Mouse (Mus musculus) heart, embryonic 12.5 days (tissue): ENCODE results near the gene Smyd5. TPM values are rescaled to one million over a fixed set of nuclear protein-coding genes. Genes with fewer than 3 reads are reported as not detected.
"Not testable (repeated sequence)": the region's sequence is repeated elsewhere in the genome, so short reads cannot be mapped to it uniquely, and the experiment has no call there.

Experiments used
- ATAC-seq: fragments of 200-750 bp; cut with Nextera tagmentation; 2 replicates; pipeline ENCODE4 v1.8.0; 2017; ENCODE audit warnings: moderate TSS enrichment, moderate library complexity; ENCODE audit not compliant: insufficient number of reproducible peaks, low FRiP score
- H3K27ac ChIP-seq: fragments of 300-500 bp; sonication (generic); 2 replicates; pipeline ENCODE4 v1.5.1; 2016; ENCODE audit warnings: mild to moderate bottlenecking, moderate library complexity; ENCODE audit not compliant: poor library complexity, severe bottlenecking
- H3K27me3 ChIP-seq: fragments of 300-500 bp; sonication (generic); replicated peaks from 2 replicates; pipeline ENCODE4 v1.6.1; 2016; ENCODE audit warnings: mild to moderate bottlenecking, moderate library complexity
- H3K36me3 ChIP-seq: fragments of 300-500 bp; sonication (generic); 2 replicates; pipeline ENCODE4 v1.6.1; 2016; ENCODE audit warnings: mild to moderate bottlenecking, moderate library complexity
- H3K4me1 ChIP-seq: fragments of 300-500 bp; sonication (generic); replicated peaks from 2 replicates; pipeline ENCODE4 v1.6.1; 2016; ENCODE audit warnings: mild to moderate bottlenecking
- H3K4me2 ChIP-seq: fragments of 300-500 bp; sonication (generic); 2 replicates; pipeline ENCODE4 v1.6.1; 2016; ENCODE audit warnings: mild to moderate bottlenecking, moderate library complexity
- H3K4me3 ChIP-seq: fragments of 300-500 bp; sonication (generic); 2 replicates; pipeline ENCODE4 v1.5.1; 2016; ENCODE audit warnings: mild to moderate bottlenecking
- H3K9ac ChIP-seq: fragments of 300-500 bp; sonication (generic); 2 replicates; pipeline ENCODE4 v1.6.1; 2016; ENCODE audit warnings: mild to moderate bottlenecking, moderate library complexity
- H3K9me3 ChIP-seq: fragments of 300-500 bp; sonication (generic); replicated peaks from 2 replicates; pipeline ENCODE4 v1.6.1; 2016; ENCODE audit warnings: mild to moderate bottlenecking, moderate library complexity
- WGBS: fragments of 180-500 bp; shearing (Covaris S2); methylation state at CpG from one replicate; pipeline ENCODE4 v1.1.7; 2016; 5-methylcytosine and 5-hydroxymethylcytosine counted together
- polyA plus RNA-seq: library from polyadenylated mRNA; unstranded; fragments of >200 nt; fragmentation: Nextera tagmentation; extraction: Ambion mirVana; gene quantifications from 2 replicates; pipeline ENCODE4 v1.2.1, GENCODE M21; 2016

Gene Smyd5
- polyA plus RNA-seq, 1 experiment from 2014 or later = 41.3 TPM

- H3K4me3 ChIP-seq = no peak overlapping the region
- no peak for ATAC-seq
- no peaks in the 10 kb centered on the region for H3K9me3 ChIP-seq
- H3K4me2 ChIP-seq = no peak overlapping the region
- H3K4me1 ChIP-seq = peaks cover 15% of the 10 kb centered on the region
- H3K27ac ChIP-seq = no peak overlapping the region
- H3K27me3 ChIP-seq = no peaks in the 10 kb centered on the region
- H3K36me3 ChIP-seq = peaks cover 47% of the 10 kb centered on the region
- no peak overlapping the region for H3K9ac ChIP-seq
- 81% methylated on average over 6 of the region's 6 CpGs for WGBS
Observed at GRCm38 (mm10) chr6:85447351-85447750, 15.6 kb downstream of the Smyd5 start.

- Histone ChIP-seq H3K36me3 (peaks cover 27% of the 10 kb centered on the region), H3K4me2 (peak overlapping the region; percentile 96), H3K4me3 (peak overlapping the region; percentile 80), H3K9ac (peak overlapping the region; percentile 94; the same call in 1 of the 2 replicates), H3K4me1 (peaks cover 28% of the 10 kb centered on the region)
- H3K27me3 ChIP-seq, H3K9me3 ChIP-seq, ATAC-seq, H3K27ac ChIP-seq: not testable (repeated sequence)
- 57% methylated on average over 1 of the region's 1 CpGs for WGBS
Observed at GRCm38 (mm10) chr6:85450140-85450539, 18.4 kb downstream of the Smyd5 start.

- no peaks in the 10 kb centered on the region for H3K27me3 ChIP-seq
- H3K9ac ChIP-seq = peak within 1 kb of the TSS; percentile 94
- ATAC-seq = peak; percentile 96
- 2% methylated on average over 95 of the region's 96 CpGs for WGBS
- peak within 1 kb of the TSS; percentile 80 for H3K4me3 ChIP-seq
- no peaks in the 10 kb centered on the region for H3K9me3 ChIP-seq
- peaks cover 19% of the 10 kb centered on the region for H3K36me3 ChIP-seq
- H3K27ac ChIP-seq = peak within 1 kb of the TSS; percentile 93
- peak within 1 kb of the TSS; percentile 96 for H3K4me2 ChIP-seq
- peaks cover 33% of the 10 kb centered on the region for H3K4me1 ChIP-seq
Observed at GRCm38 (mm10) chr6:85450697-85451663, 19.2 kb downstream of the Smyd5 start, which contains the start of gene Cct7. Cct7 (plus strand) TSS chr6:85451514.

- Histone ChIP-seq H3K9ac (peak within 1 kb of the TSS; percentile 94), H3K4me3 (peak within 1 kb of the TSS; percentile 80), H3K36me3 (peaks cover 13% of the 10 kb centered on the region), H3K4me1 (peaks cover 41% of the 10 kb centered on the region), H3K4me2 (peak within 1 kb of the TSS; percentile 96), H3K9me3 (no peaks in the 10 kb centered on the region), H3K27me3 (no peaks in the 10 kb centered on the region), H3K27ac (peak within 1 kb of the TSS; percentile 93)
- ATAC-seq = peak; percentile 91
- under 1% methylated on average over 54 of the region's 54 CpGs for WGBS
Observed at GRCm38 (mm10) chr6:85451664-85452410, 20.0 kb downstream of the Smyd5 start, which contains the start of gene Pradc1. Pradc1 (minus strand) TSS chr6:85451970.

- Histone ChIP-seq H3K36me3 (peaks cover 10% of the 10 kb centered on the region), H3K9ac (peak overlapping the region; percentile 94), H3K4me2 (peak overlapping the region; percentile 96), H3K4me1 (peaks cover 41% of the 10 kb centered on the region), H3K9me3 (no peaks in the 10 kb centered on the region), H3K27ac (peak overlapping the region; percentile 93), H3K4me3 (peak overlapping the region; percentile 80), H3K27me3 (no peaks in the 10 kb centered on the region)
- no peak for ATAC-seq
- 0% methylated on average over 15 of the region's 15 CpGs for WGBS
Observed at GRCm38 (mm10) chr6:85452411-85452665, 20.5 kb downstream of the Smyd5 start.

GRCm38 (mm10) chr6:85452816-85453215 is 21.0 kb downstream of the Smyd5 start:
- Histone ChIP-seq H3K9ac (peak overlapping the region; percentile 94), H3K27me3 (no peaks in the 10 kb centered on the region), H3K27ac (0 out of 2 replicates have a peak overlapping the region, but pooled peaks have one; percentile 93), H3K9me3 (no peaks in the 10 kb centered on the region), H3K4me2 (peak overlapping the region; percentile 96), H3K4me1 (peaks cover 41% of the 10 kb centered on the region), H3K4me3 (peak overlapping the region; percentile 80), H3K36me3 (peaks cover 9% of the 10 kb centered on the region)
- 14% methylated on average over 7 of the region's 7 CpGs for WGBS
- ATAC-seq = no peak

- H3K36me3 ChIP-seq = peaks cover 70% of the 10 kb centered on the region
- peaks cover 16% of the 10 kb centered on the region for H3K4me1 ChIP-seq
- H3K27me3 ChIP-seq = no peaks in the 10 kb centered on the region
- no peak overlapping the region for H3K4me3 ChIP-seq
- H3K27ac ChIP-seq = no peak overlapping the region
- H3K9ac ChIP-seq = no peak overlapping the region
- H3K9me3 ChIP-seq = no peaks in the 10 kb centered on the region
- H3K4me2 ChIP-seq = no peak overlapping the region
- 90% methylated on average over 2 of the region's 2 CpGs for WGBS
- no peak for ATAC-seq
Observed at GRCm38 (mm10) chr6:85459621-85460020, 27.8 kb downstream of the Smyd5 start.

GRCm38 (mm10) chr6:85465381-85465780 is 33.6 kb downstream of the Smyd5 start:
- H3K27ac ChIP-seq = no peak overlapping the region
- ATAC-seq = no peak
- no peak overlapping the region for H3K4me2 ChIP-seq

GRCm38 (mm10) chr6:85469660-85470430 is 38.1 kb downstream of the Smyd5 start:
- Histone ChIP-seq H3K9ac (no peak overlapping the region), H3K36me3 (peaks cover 47% of the 10 kb centered on the region)

More at GRCm38 (mm10) chr6:85465381-85465780, 33.6 kb downstream of the Smyd5 start:
- H3K27me3 ChIP-seq = no peaks in the 10 kb centered on the region
- H3K4me3 ChIP-seq = no peak overlapping the region
- H3K9me3 ChIP-seq = no peaks in the 10 kb centered on the region
- no peaks in the 10 kb centered on the region for H3K4me1 ChIP-seq
- peaks cover 91% of the 10 kb centered on the region for H3K36me3 ChIP-seq
- H3K9ac ChIP-seq = no peak overlapping the region

GRCm38 (mm10) chr6:85471962-85472361 is 40.2 kb downstream of the Smyd5 start:
- H3K4me1 ChIP-seq = no peaks in the 10 kb centered on the region
- H3K27ac ChIP-seq = no peak overlapping the region
- WGBS = 50% methylated on average over 8 of the region's 8 CpGs
- H3K9ac ChIP-seq = no peak overlapping the region
- H3K36me3 ChIP-seq = peaks cover 26% of the 10 kb centered on the region
- no peaks in the 10 kb centered on the region for H3K9me3 ChIP-seq
- no peak overlapping the region for H3K4me3 ChIP-seq
- no peak for ATAC-seq
- peaks cover 48% of the 10 kb centered on the region for H3K27me3 ChIP-seq
- no peak overlapping the region for H3K4me2 ChIP-seq

More at GRCm38 (mm10) chr6:85469660-85470430, 38.1 kb downstream of the Smyd5 start:
- no peaks in the 10 kb centered on the region for H3K4me1 ChIP-seq
- H3K9me3 ChIP-seq = no peaks in the 10 kb centered on the region
- WGBS = 71% methylated on average over 5 of the region's 5 CpGs
- H3K4me2 ChIP-seq = no peak overlapping the region
- H3K27ac ChIP-seq = no peak overlapping the region
- no peak for ATAC-seq
- peaks cover 28% of the 10 kb centered on the region; the same call in 1 of the 2 replicates for H3K27me3 ChIP-seq
- no peak overlapping the region for H3K4me3 ChIP-seq
